Mouse (Mus musculus) adipocyte (in vitro differentiated cells): ENCODE measurements around the gene Asb10.

ENCODE experiments used
- DNase-seq: peaks from one replicate; pipeline ENCODE4 v3.0.0-alpha.2; 2016; ENCODE audit warnings: low spot score

Asb10 gene

DNA sequence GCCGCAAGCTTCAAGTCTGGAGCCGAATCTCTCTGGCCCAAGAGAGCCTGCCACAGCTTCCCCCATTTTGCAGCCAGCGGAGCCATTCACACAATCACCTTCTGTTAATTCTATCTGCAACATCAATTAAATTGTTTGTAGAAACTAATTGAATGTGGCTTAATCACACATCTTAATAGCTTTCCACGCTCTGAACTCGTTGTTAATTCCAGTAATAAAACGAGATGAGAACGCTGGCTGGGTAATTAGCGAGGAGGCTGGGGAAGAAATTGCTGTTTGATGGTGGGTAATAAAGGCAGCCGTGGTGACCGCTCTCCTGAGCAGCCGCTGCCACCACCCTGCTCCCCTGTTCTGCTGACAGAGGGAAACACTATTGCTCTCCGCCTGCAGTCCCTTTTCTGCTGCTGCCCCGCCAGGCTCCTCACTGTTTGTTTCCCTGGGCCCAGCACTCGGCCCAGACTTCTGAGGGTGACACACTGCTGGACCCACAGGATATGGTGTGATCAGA, 50.3 kb downstream of the Asb10 start:
- DNase-seq = no peak

DNA sequence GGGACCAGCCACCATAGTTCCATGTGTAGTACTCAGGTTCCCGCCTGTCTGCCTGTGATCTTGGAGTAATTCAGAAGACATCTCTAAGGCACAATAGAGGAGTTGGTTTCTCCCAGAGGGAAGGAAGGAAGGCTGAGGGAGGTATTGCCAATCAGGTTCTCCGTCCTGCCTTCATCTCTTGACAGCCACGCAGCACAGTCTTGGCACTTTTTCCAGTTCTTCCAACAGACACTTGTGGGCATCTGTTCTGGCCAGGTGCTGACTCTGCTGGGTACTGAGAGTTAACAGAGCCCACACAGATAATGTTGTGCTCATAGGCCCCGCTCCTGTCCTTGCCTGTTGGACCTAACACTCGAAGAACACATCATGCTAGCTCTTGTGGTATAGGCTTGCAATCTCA, 54.0 kb downstream of the Asb10 start:
- DNase-seq = no peak

DNA sequence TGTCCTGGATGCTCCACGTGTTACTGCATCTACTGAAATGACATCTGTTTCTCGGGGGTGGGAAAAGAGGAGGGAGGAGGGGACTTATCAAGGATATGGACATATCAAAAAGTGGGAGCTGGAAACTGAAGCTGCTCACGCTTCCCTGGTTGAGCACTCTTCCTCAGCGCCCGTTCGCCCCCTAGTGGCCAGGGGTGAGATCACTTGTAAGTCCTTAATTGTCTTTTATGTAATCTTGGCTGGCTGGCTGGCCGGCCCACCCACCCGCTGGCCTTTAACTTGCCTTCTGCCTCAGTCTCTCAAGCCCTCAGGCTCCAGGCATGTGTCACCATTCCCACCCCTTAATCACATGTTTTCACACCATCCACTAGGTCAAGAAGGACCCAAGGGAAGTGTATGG, 54.7 kb downstream of the Asb10 start:
- DNase-seq = peak; percentile 96

DNA sequence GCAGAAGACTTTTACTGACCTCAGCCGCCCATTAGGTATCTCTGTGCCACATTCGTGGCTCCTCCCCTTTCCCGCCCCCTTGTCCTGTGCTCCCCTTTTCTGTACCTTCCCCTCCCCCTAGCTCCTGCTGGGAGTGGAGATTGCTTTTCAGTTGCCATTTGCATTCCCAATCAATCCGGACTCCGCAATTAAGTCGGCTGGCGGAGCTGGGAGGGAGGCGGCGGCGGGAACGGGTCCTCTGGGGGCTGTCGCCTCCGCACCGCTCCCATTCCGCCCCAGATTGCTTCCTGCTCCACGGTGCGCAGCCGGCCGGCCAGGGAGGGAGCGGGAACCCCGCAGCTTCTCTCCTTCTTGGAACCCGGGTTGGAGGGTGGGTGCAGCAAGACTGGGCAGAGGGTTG, 55.8 kb downstream of the Asb10 start:
- no peak for DNase-seq

DNA sequence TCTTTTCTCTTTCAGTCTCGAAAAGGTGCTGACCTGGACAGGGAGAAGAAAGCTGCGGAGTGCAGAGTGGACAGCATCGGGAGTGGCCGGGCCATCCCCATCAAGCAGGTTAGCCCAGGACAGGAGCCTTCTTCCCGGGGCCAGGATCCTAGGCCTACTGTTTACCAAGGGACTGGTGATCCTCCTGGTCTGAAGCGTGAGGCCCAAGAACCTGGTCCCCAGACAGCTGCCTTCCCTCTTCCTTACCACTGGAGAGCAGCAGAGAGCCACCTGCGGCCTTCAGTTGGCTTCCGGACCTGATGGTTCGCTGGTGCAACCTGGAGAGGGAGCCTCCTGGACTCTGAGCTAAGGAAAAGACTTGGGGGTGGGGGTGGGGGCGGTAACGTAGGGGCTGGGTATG, 57.5 kb downstream of the Asb10 start:
- DNase-seq = peak; percentile 81
